Mouse (Mus musculus): ENCODE results near the gene Hoxd3. TPM values are rescaled to one million over a fixed set of nuclear protein-coding genes. Genes with fewer than 3 reads are reported as not detected.

Hoxd3 gene
- polyA plus RNA-seq (2016; fragmentation: Nextera tagmentation; extraction: Ambion mirVana): not detected in 2 replicates

- no peaks in the 10 kb centered on the region for H3K36me3 ChIP-seq
- H3K9me3 ChIP-seq: no peaks in the 10 kb centered on the region
- H3K4me1 ChIP-seq: peaks cover 10% of the 10 kb centered on the region
- H3K4me3 ChIP-seq: peak within 1 kb of the TSS; percentile 27
- H3K4me2 ChIP-seq (replicated peaks): peak within 1 kb of the TSS; percentile 36
- no peak within 1 kb of the TSS for H3K27ac ChIP-seq (replicated peaks)
- no peak within 1 kb of the TSS for H3K9ac ChIP-seq (replicated peaks)
- H3K27me3 ChIP-seq: peaks cover 98% of the 10 kb centered on the region
- ATAC-seq (ENCODE audit: low FRiP score, low read depth): no peak
- under 1% methylated on average over 65 of the region's 65 CpGs for WGBS
Observed at GRCm38 (mm10) chr2:74711721-74712621, at the start of gene Hoxd3, which contains the start of gene Hoxd4. Gene Hoxd3 (plus strand): TSS chr2:74711927. Gene Hoxd4 (plus strand): TSS chr2:74711929.

- Histone ChIP-seq H3K9me3 (no peaks in the 10 kb centered on the region), H3K4me3 (no peak overlapping the region), H3K36me3 (no peaks in the 10 kb centered on the region), H3K9ac (replicated peaks) (no peak overlapping the region), H3K27me3 (peaks cover 95% of the 10 kb centered on the region), H3K27ac (replicated peaks) (no peak overlapping the region), H3K4me2 (replicated peaks) (no peak overlapping the region), H3K4me1 (peaks cover 10% of the 10 kb centered on the region)
- no peak for ATAC-seq (ENCODE audit: low FRiP score, low read depth)
- 4% methylated on average over 18 of the region's 18 CpGs for WGBS
Observed at GRCm38 (mm10) chr2:74663291-74663925, 48.3 kb upstream of the Hoxd3 start.

- H3K4me1 ChIP-seq: peaks cover 13% of the 10 kb centered on the region
- H3K9me3 ChIP-seq: no peaks in the 10 kb centered on the region
- no peak overlapping the region for H3K9ac ChIP-seq (replicated peaks)
- WGBS: 2% methylated on average over 7 of the region's 7 CpGs
- H3K4me2 ChIP-seq (replicated peaks): no peak overlapping the region
- no peak overlapping the region for H3K27ac ChIP-seq (replicated peaks)
- H3K27me3 ChIP-seq: peaks cover 94% of the 10 kb centered on the region
- no peak overlapping the region for H3K4me3 ChIP-seq
- ATAC-seq (ENCODE audit: low FRiP score, low read depth): no peak
- no peaks in the 10 kb centered on the region for H3K36me3 ChIP-seq
Observed at GRCm38 (mm10) chr2:74666411-74666810, 45.3 kb upstream of the Hoxd3 start.

DNA sequence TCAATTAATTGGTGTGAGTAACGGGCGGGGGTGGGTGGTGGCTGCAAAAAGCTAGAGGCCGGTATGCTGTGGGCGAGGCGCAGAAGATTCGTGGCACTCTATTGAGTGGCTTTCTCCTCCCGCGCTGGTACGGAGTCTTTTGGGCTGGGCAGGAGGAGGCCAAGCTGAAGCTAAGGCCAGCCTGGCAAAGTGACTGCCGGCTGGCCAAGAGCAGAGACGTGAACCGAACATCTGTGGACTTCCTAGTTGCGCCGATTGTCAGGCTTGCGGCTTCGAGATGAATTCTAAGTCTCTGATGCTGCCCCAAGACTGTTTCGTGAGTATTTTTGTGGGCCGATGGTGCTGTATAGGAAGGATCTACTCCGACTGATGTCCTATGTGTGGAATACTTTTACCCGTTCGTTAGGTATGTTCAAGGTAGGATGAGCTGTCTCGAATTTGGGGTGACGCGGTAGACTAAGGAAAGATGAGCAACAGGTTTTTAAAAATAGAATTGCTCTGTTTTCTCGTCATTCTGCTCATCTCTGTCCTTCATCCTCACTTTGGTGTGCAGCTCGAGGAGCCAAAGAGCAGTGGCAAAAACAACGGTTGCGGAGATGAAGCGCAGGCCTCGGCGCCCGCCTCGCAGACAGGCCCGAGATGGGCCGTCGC is 44.4 kb upstream of the Hoxd3 start:
- H3K27ac ChIP-seq (replicated peaks): no peak overlapping the region
- H3K9ac ChIP-seq (replicated peaks): no peak overlapping the region
- peaks cover 94% of the 10 kb centered on the region for H3K27me3 ChIP-seq
- H3K4me3 ChIP-seq: peak overlapping the region; percentile 39; the same call in 1 of the 2 replicates
- no peaks in the 10 kb centered on the region for H3K9me3 ChIP-seq
- under 1% methylated on average over 35 of the region's 36 CpGs for WGBS
- no peak for ATAC-seq (ENCODE audit: low FRiP score, low read depth)
- peaks cover 11% of the 10 kb centered on the region for H3K4me1 ChIP-seq
- H3K36me3 ChIP-seq: no peaks in the 10 kb centered on the region
- H3K4me2 ChIP-seq (replicated peaks): no peak overlapping the region

GRCm38 (mm10) chr2:74667842-74668357 is 43.8 kb upstream of the Hoxd3 start, which contains the start of gene Hoxd13:
Gene Hoxd13 (plus strand): TSS chr2:74668310.
- H3K36me3 ChIP-seq: no peaks in the 10 kb centered on the region
- H3K9ac ChIP-seq (replicated peaks): no peak within 1 kb of the TSS
- WGBS: 2% methylated on average over 16 of the region's 51 CpGs
- H3K9me3 ChIP-seq: no peaks in the 10 kb centered on the region
- H3K27me3 ChIP-seq: peaks cover 94% of the 10 kb centered on the region
- peak; percentile 47; the same call in 1 of the 2 replicates for ATAC-seq (ENCODE audit: low FRiP score, low read depth)
- H3K4me2 ChIP-seq (replicated peaks): peak within 1 kb of the TSS; percentile 59
- peaks cover 14% of the 10 kb centered on the region for H3K4me1 ChIP-seq
- H3K4me3 ChIP-seq: peak within 1 kb of the TSS; percentile 39
- no peak within 1 kb of the TSS for H3K27ac ChIP-seq (replicated peaks)

- ATAC-seq (ENCODE audit: low FRiP score, low read depth): no peak; the same call in 1 of the 2 replicates
- Histone ChIP-seq H3K36me3 (no peaks in the 10 kb centered on the region), H3K4me1 (peaks cover 15% of the 10 kb centered on the region), H3K4me2 (replicated peaks) (peak overlapping the region; percentile 59), H3K4me3 (peak overlapping the region; percentile 39), H3K9ac (replicated peaks) (no peak overlapping the region), H3K9me3 (no peaks in the 10 kb centered on the region), H3K27me3 (peaks cover 94% of the 10 kb centered on the region), H3K27ac (replicated peaks) (no peak overlapping the region)
- WGBS: under 1% methylated on average over 46 of the region's 74 CpGs
Observed at GRCm38 (mm10) chr2:74668370-74669229, 43.1 kb upstream of the Hoxd3 start.

- WGBS: 3% methylated on average over 3 of the region's 3 CpGs
- Histone ChIP-seq H3K9ac (replicated peaks) (no peak overlapping the region), H3K27me3 (peaks cover 94% of the 10 kb centered on the region), H3K4me2 (replicated peaks) (no peak overlapping the region), H3K4me3 (no peak overlapping the region), H3K36me3 (no peaks in the 10 kb centered on the region), H3K27ac (replicated peaks) (no peak overlapping the region), H3K9me3 (no peaks in the 10 kb centered on the region), H3K4me1 (peaks cover 15% of the 10 kb centered on the region)
- no peak for ATAC-seq (ENCODE audit: low FRiP score, low read depth)
Observed at GRCm38 (mm10) chr2:74669230-74669578, 42.5 kb upstream of the Hoxd3 start.

- WGBS: 1% methylated on average over 14 of the region's 14 CpGs
- no peak for ATAC-seq (ENCODE audit: low FRiP score, low read depth)
- H3K9ac ChIP-seq (replicated peaks): no peak overlapping the region
- peaks cover 94% of the 10 kb centered on the region for H3K27me3 ChIP-seq
- no peaks in the 10 kb centered on the region for H3K9me3 ChIP-seq
- H3K4me3 ChIP-seq: no peak overlapping the region
- H3K36me3 ChIP-seq: no peaks in the 10 kb centered on the region
- H3K4me2 ChIP-seq (replicated peaks): no peak overlapping the region
- peaks cover 15% of the 10 kb centered on the region for H3K4me1 ChIP-seq
- H3K27ac ChIP-seq (replicated peaks): no peak overlapping the region
Observed at GRCm38 (mm10) chr2:74669650-74670235, 42.0 kb upstream of the Hoxd3 start.

- Histone ChIP-seq H3K4me3 (no peak overlapping the region), H3K27me3 (peaks cover 97% of the 10 kb centered on the region), H3K4me2 (replicated peaks) (no peak overlapping the region), H3K36me3 (no peaks in the 10 kb centered on the region), H3K9me3 (no peaks in the 10 kb centered on the region), H3K27ac (replicated peaks) (no peak overlapping the region), H3K9ac (replicated peaks) (no peak overlapping the region), H3K4me1 (peaks cover 15% of the 10 kb centered on the region)
- no peak for ATAC-seq (ENCODE audit: low FRiP score, low read depth)
- WGBS: 2% methylated on average over 3 of the region's 3 CpGs
Observed at GRCm38 (mm10) chr2:74670632-74671188, 41.0 kb upstream of the Hoxd3 start.

DNA sequence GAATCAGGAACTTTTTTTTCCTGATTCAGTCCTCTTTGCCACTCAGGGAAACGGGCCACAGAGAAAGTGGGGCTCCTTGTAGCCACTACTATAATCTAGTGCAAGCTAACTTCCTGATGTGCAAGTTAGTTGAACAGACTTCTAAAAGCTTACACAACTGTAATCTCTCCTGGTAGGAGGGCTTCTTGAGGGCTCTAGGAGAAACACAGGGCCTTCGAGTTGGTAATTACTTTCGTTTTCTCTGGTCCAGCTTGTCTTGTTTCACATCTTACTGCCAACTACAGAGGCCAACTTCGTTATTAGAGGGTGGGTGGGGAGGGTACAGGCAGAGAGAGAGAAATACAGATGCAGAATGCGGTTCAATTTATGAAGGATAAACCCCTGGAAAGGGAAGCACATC is 39.9 kb upstream of the Hoxd3 start:
- 0% methylated on average over 5 of the region's 5 CpGs for WGBS
- Histone ChIP-seq H3K4me1 (peaks cover 15% of the 10 kb centered on the region), H3K9ac (replicated peaks) (no peak overlapping the region), H3K9me3 (no peaks in the 10 kb centered on the region), H3K27ac (replicated peaks) (no peak overlapping the region), H3K4me3 (no peak overlapping the region), H3K36me3 (no peaks in the 10 kb centered on the region), H3K4me2 (replicated peaks) (no peak overlapping the region), H3K27me3 (peaks cover 97% of the 10 kb centered on the region)
- ATAC-seq (ENCODE audit: low FRiP score, low read depth): no peak

All from midbrain, embryonic 12.5 days (tissue).